Mouse (Mus musculus) heart, adult 8-10 months (tissue): ENCODE data around the gene Atp9a. TPM values are rescaled to one million over a fixed set of nuclear protein-coding genes. Genes with fewer than 3 reads are reported as not detected.
"Not testable (repeated sequence)": the region's sequence is repeated elsewhere in the genome, so short reads cannot be mapped to it uniquely, and the experiment has no call there.

ENCODE experiments used
- DNase-seq: peaks from one replicate; pipeline ENCODE4 v3.0.0; 2022; ENCODE audit warnings: low spot score
- total RNA-seq, 4 experiments: library from RNA; stranded (reverse); gene quantifications; 2 replicates each; pipeline ENCODE4 v1.2.4; 2022

Gene Atp9a
- total RNA-seq: 10 to 100 TPM; 53.2 to 63.6 (median 56.8) TPM

GRCm38 (mm10) chr2:168742059-168742627 lies at the start of gene Atp9a:
Gene Atp9a (minus strand): TSS chr2:168742409.
- peak; percentile 25 for DNase-seq

GRCm38 (mm10) chr2:168791115-168791802 lies 49.0 kb upstream of the Atp9a start:
- DNase-seq: no peak

GRCm38 (mm10) chr2:168786174-168786573 lies 44.0 kb upstream of the Atp9a start:
- DNase-seq: no peak

- no peak for DNase-seq
Measured at GRCm38 (mm10) chr2:168780596-168780995, 38.4 kb upstream of the Atp9a start.

- DNase-seq: no peak
Measured at GRCm38 (mm10) chr2:168780024-168780423, 37.8 kb upstream of the Atp9a start.

GRCm38 (mm10) chr2:168777481-168777880 lies 35.3 kb upstream of the Atp9a start:
- no peak for DNase-seq

GRCm38 (mm10) chr2:168776238-168776637 lies 34.0 kb upstream of the Atp9a start:
- DNase-seq: no peak

GRCm38 (mm10) chr2:168769259-168769658 lies 27.1 kb upstream of the Atp9a start:
- DNase-seq: no peak

- no peak for DNase-seq
Measured at GRCm38 (mm10) chr2:168767582-168767981, 25.4 kb upstream of the Atp9a start, which contains the start of gene Sall4. Gene Sall4 (minus strand): TSS chr2:168767943.

GRCm38 (mm10) chr2:168766538-168767361 lies 24.5 kb upstream of the Atp9a start:
- peak; percentile 15 for DNase-seq

- DNase-seq: peak; percentile 8
Measured at GRCm38 (mm10) chr2:168765696-168766537, 23.7 kb upstream of the Atp9a start.

- no peak for DNase-seq
Measured at GRCm38 (mm10) chr2:168765065-168765681, 23.0 kb upstream of the Atp9a start.

- DNase-seq: no peak
Measured at GRCm38 (mm10) chr2:168764460-168764867, 22.3 kb upstream of the Atp9a start.

- DNase-seq: no peak
Measured at GRCm38 (mm10) chr2:168763785-168764184, 21.6 kb upstream of the Atp9a start.

- no peak for DNase-seq
Measured at GRCm38 (mm10) chr2:168762411-168762815, 20.2 kb upstream of the Atp9a start.

- DNase-seq: no peak
Measured at GRCm38 (mm10) chr2:168761954-168762353, 19.7 kb upstream of the Atp9a start.

GRCm38 (mm10) chr2:168761141-168761540 lies 18.9 kb upstream of the Atp9a start:
- DNase-seq: no peak

GRCm38 (mm10) chr2:168744406-168744805 lies 2.2 kb upstream of the Atp9a start:
- DNase-seq: not testable (repeated sequence)

- peak; percentile 44 for DNase-seq
Measured at GRCm38 (mm10) chr2:168742649-168743048, 440 bp upstream of the Atp9a start.

- peak; percentile 33 for DNase-seq
Measured at GRCm38 (mm10) chr2:168741273-168742058, 743 bp downstream of the Atp9a start.
